Mouse (Mus musculus): ENCODE measurements around the gene Pemt.

DNA sequence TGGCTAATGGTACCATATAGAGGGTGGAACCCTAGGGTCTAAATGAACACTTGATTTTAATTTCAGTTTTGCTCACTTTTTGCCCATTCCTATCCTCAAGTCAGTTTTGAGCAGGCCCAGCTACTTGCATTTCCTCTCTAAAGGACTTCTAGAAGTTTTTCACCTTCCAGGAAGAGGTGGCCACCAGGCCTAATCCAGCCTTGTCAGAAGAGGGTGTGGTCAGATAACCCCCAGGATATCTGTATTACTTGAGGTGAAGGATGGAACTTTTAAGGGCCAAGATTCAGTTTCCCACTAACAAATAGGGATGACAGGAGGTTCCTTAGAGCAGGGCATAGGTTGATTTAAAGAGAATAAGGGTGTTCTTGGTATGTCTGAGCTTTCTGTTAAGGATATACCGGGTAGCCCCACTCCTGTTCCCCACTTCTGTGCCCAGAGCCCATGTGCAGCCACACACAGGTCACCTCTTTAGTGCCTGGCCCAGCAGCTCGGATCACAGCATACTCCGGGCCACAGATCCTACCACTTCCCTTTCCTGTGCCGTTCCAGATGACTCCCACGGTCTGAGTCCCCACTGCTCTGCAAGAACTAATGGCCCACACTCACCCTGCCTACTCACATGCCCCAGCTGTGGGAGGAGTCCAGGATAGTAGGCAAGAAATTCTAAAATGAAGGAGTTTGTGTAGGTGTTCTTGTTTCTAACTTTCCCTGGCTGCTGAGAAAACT lies 44.6 kb upstream of the Pemt start:
- no peak for TF ChIP-seq CTCF (IDR thresholded peaks at IDR 0.05; ENCODE audit: low read depth)
- TF ChIP-seq EP300 (IDR thresholded peaks at IDR 0.05; ENCODE audit: low read depth) = no peak

Measured in liver, postnatal 0 days (tissue).